Mouse (Mus musculus): ENCODE data around the gene Trim50. TPM values are rescaled to one million over a fixed set of nuclear protein-coding genes. Genes with fewer than 3 reads are reported as not detected.

Trim50 gene
- polyA plus RNA-seq, 1 experiment from 2014 or later, result not detected

GRCm38 (mm10) chr5:135375167-135375566, 22.1 kb downstream of the Trim50 start:
- no peak overlapping the region for H3K9ac ChIP-seq (ENCODE audit: low read depth, low read length)
- H3K4me3 ChIP-seq (ENCODE audit: low read depth, low read length), result no peak overlapping the region
- peaks cover 10% of the 10 kb centered on the region for H3K4me1 ChIP-seq (ENCODE audit: control insufficient read depth, insufficient read depth, low read length)
- no peak for ATAC-seq
- no peak overlapping the region for H3K4me2 ChIP-seq (ENCODE audit: low read length)
- H3K27ac ChIP-seq (ENCODE audit: low read length), result no peak overlapping the region
- peaks cover 54% of the 10 kb centered on the region for H3K36me3 ChIP-seq (ENCODE audit: control insufficient read depth, insufficient read depth, low read length)
- no peaks in the 10 kb centered on the region for H3K9me3 ChIP-seq (replicated peaks; ENCODE audit: control insufficient read depth, low read length, poor library complexity, severe bottlenecking)
- no peaks in the 10 kb centered on the region for H3K27me3 ChIP-seq (ENCODE audit: control insufficient read depth, insufficient read depth, low read depth, low read length)
- 83% methylated on average over 8 of the region's 8 CpGs for WGBS

DNA sequence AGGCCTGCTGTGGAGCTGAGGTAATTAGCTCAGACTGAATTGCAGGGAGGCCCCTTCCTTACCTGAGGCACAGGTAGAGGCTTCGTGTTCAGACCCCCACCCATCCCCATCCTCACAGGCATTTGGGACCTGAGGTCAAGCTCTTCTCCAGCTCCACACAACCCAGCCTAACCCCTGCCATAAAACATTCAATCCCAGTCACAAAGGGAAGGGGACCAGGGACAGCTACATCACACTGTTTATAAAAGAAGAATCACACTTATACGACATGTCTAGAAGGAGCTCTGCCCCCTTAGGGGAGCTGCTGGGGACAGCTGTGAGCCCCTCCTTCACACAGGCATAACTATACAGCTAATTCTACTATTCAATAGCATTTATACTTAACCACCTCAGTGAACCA, 23.2 kb downstream of the Trim50 start:
- Histone ChIP-seq H3K4me3 (ENCODE audit: low read depth, low read length) (no peak overlapping the region), H3K9me3 (replicated peaks; ENCODE audit: control insufficient read depth, low read length, poor library complexity, severe bottlenecking) (no peaks in the 10 kb centered on the region), H3K27ac (ENCODE audit: low read length) (no peak overlapping the region), H3K27me3 (ENCODE audit: control insufficient read depth, insufficient read depth, low read depth, low read length) (no peaks in the 10 kb centered on the region), H3K4me2 (ENCODE audit: low read length) (no peak overlapping the region), H3K9ac (ENCODE audit: low read depth, low read length) (no peak overlapping the region), H3K4me1 (ENCODE audit: control insufficient read depth, insufficient read depth, low read length) (no peaks in the 10 kb centered on the region), H3K36me3 (ENCODE audit: control insufficient read depth, insufficient read depth, low read length) (peaks cover 66% of the 10 kb centered on the region)
- no peak for ATAC-seq
- 70% methylated on average over 2 of the region's 2 CpGs for WGBS

DNA sequence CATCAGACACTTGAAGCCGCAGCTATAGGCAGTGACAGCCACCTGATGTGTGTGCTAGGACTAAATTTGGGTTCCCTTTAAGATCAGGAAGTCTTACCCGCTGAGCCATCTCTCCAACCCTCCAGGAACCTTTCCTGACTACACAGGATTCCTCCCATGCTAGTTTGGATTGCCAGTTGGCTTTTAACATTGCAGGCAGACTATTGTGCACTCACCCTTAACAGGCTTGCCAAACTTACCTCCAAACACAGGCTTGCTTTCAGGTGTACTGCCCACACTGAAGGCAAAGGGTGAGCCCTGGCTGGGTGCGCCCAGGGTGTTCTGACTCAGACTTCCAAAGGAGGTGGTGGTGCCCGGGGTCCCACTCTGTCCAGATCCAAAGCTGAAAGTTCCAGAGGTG, 27.6 kb downstream of the Trim50 start:
- Histone ChIP-seq H3K9ac (ENCODE audit: low read depth, low read length) (no peak overlapping the region), H3K9me3 (replicated peaks; ENCODE audit: control insufficient read depth, low read length, poor library complexity, severe bottlenecking) (no peaks in the 10 kb centered on the region), H3K36me3 (ENCODE audit: control insufficient read depth, insufficient read depth, low read length) (peaks cover 68% of the 10 kb centered on the region), H3K4me3 (ENCODE audit: low read depth, low read length) (no peak overlapping the region), H3K27me3 (ENCODE audit: control insufficient read depth, insufficient read depth, low read depth, low read length) (no peaks in the 10 kb centered on the region), H3K4me2 (ENCODE audit: low read length) (no peak overlapping the region), H3K27ac (ENCODE audit: low read length) (no peak overlapping the region), H3K4me1 (ENCODE audit: control insufficient read depth, insufficient read depth, low read length) (no peaks in the 10 kb centered on the region)
- no peak for ATAC-seq
- WGBS, result 94% methylated on average over 4 of the region's 4 CpGs

DNA sequence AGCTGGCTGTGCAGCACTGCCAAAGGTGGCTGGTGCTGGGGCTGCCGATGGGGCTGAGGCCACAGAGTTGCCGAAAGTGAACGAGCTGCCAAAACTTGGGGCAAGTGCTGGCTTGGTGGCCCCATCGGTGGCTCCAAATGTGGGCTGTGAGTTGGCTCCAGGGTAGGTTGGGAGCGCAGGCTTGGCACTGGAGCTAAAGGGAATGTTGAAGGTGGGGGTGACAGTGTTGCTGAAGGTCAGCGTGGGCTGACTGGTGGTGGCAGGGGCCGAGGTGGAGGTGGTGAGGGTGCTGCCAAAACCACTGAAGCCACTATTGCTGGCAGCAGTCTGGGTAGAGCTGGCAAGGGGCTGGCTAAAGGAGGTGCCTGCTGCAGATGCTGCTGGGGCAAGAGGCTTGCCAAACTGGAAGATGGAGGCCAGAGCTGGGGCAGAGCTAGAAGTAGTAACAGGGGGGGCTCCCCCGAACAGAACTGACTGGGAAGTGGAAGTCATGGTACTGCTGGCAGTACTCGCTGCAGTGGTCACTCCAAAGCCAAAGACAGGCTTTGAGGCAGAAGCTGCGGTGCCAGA, 28.3 kb downstream of the Trim50 start:
- Histone ChIP-seq H3K9ac (ENCODE audit: low read depth, low read length) (no peak overlapping the region), H3K4me2 (ENCODE audit: low read length) (no peak overlapping the region), H3K27me3 (ENCODE audit: control insufficient read depth, insufficient read depth, low read depth, low read length) (no peaks in the 10 kb centered on the region), H3K4me3 (ENCODE audit: low read depth, low read length) (no peak overlapping the region), H3K9me3 (replicated peaks; ENCODE audit: control insufficient read depth, low read length, poor library complexity, severe bottlenecking) (no peaks in the 10 kb centered on the region), H3K27ac (ENCODE audit: low read length) (no peak overlapping the region), H3K36me3 (ENCODE audit: control insufficient read depth, insufficient read depth, low read length) (peaks cover 60% of the 10 kb centered on the region), H3K4me1 (ENCODE audit: control insufficient read depth, insufficient read depth, low read length) (no peaks in the 10 kb centered on the region)
- 97% methylated on average over 10 of the region's 10 CpGs for WGBS
- no peak for ATAC-seq

DNA sequence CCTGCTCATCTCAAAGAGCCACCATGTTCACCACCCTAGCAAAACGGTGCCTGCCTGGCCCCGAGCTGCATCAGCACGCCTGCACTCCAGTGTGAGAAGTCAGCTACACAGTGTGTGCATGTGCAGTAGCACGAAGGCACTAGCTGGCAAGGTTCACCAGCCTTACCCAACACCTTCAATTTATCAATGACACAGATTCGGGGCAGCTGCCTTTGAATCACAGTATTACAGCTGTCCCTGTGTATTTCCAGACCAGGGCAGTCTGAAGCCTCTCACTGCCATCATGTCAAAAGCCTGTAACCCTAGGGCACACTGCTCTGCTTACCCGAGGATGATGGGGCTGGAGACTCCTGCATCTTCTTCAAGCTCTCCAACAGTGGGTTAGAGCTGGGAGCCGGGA, 29.7 kb downstream of the Trim50 start:
- Histone ChIP-seq H3K4me2 (ENCODE audit: low read length) (no peak overlapping the region), H3K36me3 (ENCODE audit: control insufficient read depth, insufficient read depth, low read length) (peaks cover 65% of the 10 kb centered on the region), H3K4me3 (ENCODE audit: low read depth, low read length) (no peak overlapping the region), H3K27me3 (ENCODE audit: control insufficient read depth, insufficient read depth, low read depth, low read length) (no peaks in the 10 kb centered on the region), H3K9me3 (replicated peaks; ENCODE audit: control insufficient read depth, low read length, poor library complexity, severe bottlenecking) (no peaks in the 10 kb centered on the region), H3K27ac (ENCODE audit: low read length) (no peak overlapping the region), H3K4me1 (ENCODE audit: control insufficient read depth, insufficient read depth, low read length) (no peaks in the 10 kb centered on the region), H3K9ac (ENCODE audit: low read depth, low read length) (no peak overlapping the region)
- WGBS, result 91% methylated on average over 7 of the region's 7 CpGs
- ATAC-seq, result no peak

- no peaks in the 10 kb centered on the region for H3K27me3 ChIP-seq (ENCODE audit: control insufficient read depth, insufficient read depth, low read depth, low read length)
- no peak overlapping the region for H3K9ac ChIP-seq (ENCODE audit: low read depth, low read length)
- H3K9me3 ChIP-seq (replicated peaks; ENCODE audit: control insufficient read depth, low read length, poor library complexity, severe bottlenecking), result no peaks in the 10 kb centered on the region
- no peaks in the 10 kb centered on the region for H3K4me1 ChIP-seq (ENCODE audit: control insufficient read depth, insufficient read depth, low read length)
- H3K36me3 ChIP-seq (ENCODE audit: control insufficient read depth, insufficient read depth, low read length), result peaks cover 68% of the 10 kb centered on the region
- WGBS, result 90% methylated on average over 10 of the region's 10 CpGs
- H3K4me3 ChIP-seq (ENCODE audit: low read depth, low read length), result no peak overlapping the region
- no peak overlapping the region for H3K4me2 ChIP-seq (ENCODE audit: low read length)
- H3K27ac ChIP-seq (ENCODE audit: low read length), result no peak overlapping the region
- ATAC-seq, result no peak
Measured at GRCm38 (mm10) chr5:135383771-135384170, 30.7 kb downstream of the Trim50 start.

DNA sequence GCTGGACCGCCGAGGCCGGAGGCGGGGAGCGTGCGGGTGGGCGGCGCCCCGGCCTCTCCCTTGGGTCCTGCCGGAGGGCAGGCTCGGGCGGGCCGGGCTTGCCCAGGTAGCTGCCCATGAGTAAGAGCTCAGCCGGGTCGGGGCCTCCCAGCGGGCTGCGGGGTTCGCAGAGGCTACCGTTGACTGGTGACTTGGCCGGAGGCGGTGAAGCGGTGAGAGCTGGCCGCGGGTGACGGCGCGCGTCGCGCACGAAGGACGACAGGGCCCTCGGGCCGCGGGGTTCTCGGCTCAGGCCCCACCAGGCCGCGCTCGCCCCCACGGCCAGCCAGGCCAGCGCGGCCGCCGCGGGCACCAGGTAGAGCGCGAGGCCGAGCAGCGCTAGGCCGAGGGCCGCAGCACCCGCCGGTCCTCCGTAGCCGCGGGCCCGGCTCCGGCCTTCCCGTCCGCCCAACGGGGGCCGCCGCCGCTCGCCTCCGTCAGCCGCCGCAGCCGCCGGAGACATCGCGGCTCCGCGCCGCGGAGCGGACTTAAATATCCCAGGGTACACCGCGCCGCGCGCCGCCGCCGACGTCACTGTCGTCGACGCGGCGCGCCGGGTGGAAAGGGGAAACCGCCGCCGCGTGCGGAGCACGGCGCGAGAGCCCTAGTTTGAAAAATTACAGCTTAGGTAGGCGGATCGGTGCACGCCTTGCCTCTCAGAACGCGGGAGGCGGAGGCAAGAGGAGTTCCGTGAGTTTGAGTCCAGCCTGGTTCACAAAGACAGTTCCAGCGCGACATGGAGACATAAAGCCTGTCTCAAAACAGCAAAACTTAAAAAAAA, 41.1 kb downstream of the Trim50 start, which contains the start of gene Pom121:
Gene Pom121 (minus strand): TSS at position 543 of the 820 bp plus-strand sequence.
- H3K27ac ChIP-seq (ENCODE audit: low read length), result peak within 1 kb of the TSS; percentile 75
- peaks cover 14% of the 10 kb centered on the region for H3K4me1 ChIP-seq (ENCODE audit: control insufficient read depth, insufficient read depth, low read length)
- peak within 1 kb of the TSS; percentile 100 for H3K4me3 ChIP-seq (ENCODE audit: low read depth, low read length)
- peaks cover 16% of the 10 kb centered on the region for H3K36me3 ChIP-seq (ENCODE audit: control insufficient read depth, insufficient read depth, low read length)
- H3K27me3 ChIP-seq (ENCODE audit: control insufficient read depth, insufficient read depth, low read depth, low read length), result no peaks in the 10 kb centered on the region
- no peaks in the 10 kb centered on the region for H3K9me3 ChIP-seq (replicated peaks; ENCODE audit: control insufficient read depth, low read length, poor library complexity, severe bottlenecking)
- peak; percentile 91 for ATAC-seq
- peak within 1 kb of the TSS; percentile 96 for H3K9ac ChIP-seq (ENCODE audit: low read depth, low read length)
- WGBS, result under 1% methylated on average over 82 of the region's 110 CpGs
- H3K4me2 ChIP-seq (ENCODE audit: low read length), result peak within 1 kb of the TSS; percentile 87

DNA sequence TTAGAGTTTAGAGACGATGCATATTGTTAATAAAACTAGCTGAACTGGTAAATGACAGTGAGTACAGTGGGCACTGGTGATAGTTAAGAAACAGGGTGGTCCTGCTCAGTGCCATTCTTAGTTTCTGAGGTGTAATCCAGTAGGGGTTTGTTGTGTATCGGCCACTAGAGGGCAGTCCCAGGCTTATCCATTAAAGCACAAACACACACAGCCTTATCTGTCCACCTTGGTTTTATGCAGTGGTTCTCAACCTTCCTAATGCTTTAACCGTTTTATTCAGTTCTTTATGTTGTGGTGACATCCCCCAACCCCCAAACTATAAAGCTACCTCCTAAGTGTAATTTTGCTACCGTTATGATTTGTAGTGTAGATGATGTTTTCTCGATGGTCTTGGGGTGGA, 42.7 kb downstream of the Trim50 start:
- H3K9me3 ChIP-seq (replicated peaks; ENCODE audit: control insufficient read depth, low read length, poor library complexity, severe bottlenecking), result no peaks in the 10 kb centered on the region
- peaks cover 6% of the 10 kb centered on the region for H3K36me3 ChIP-seq (ENCODE audit: control insufficient read depth, insufficient read depth, low read length)
- WGBS, result 53% methylated on average over 5 of the region's 5 CpGs
- no peak overlapping the region for H3K4me3 ChIP-seq (ENCODE audit: low read depth, low read length)
- H3K4me1 ChIP-seq (ENCODE audit: control insufficient read depth, insufficient read depth, low read length), result peaks cover 14% of the 10 kb centered on the region
- no peak overlapping the region for H3K9ac ChIP-seq (ENCODE audit: low read depth, low read length)
- no peak overlapping the region for H3K4me2 ChIP-seq (ENCODE audit: low read length)
- no peak for ATAC-seq
- H3K27ac ChIP-seq (ENCODE audit: low read length), result no peak overlapping the region
- no peaks in the 10 kb centered on the region for H3K27me3 ChIP-seq (ENCODE audit: control insufficient read depth, insufficient read depth, low read depth, low read length)

DNA sequence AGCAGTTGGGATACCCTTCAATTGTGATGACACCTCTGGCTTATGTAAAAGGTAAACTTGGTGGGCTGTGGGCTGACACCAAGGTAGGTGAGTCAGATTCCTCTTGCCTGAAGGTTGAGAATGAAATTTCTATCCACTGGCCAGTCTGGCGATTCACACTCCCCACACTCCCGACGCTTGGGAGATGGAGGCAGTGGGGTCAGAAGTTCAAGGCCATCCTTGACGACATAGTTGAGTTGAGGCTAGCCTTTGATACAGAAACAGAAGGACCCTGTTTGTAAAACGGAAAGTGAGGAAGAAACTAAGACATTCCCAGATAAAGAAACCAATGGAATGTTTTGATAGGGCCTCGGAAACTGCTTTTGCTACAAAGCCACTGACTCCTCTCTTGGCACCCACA, 46.3 kb downstream of the Trim50 start:
- Histone ChIP-seq H3K27me3 (ENCODE audit: control insufficient read depth, insufficient read depth, low read depth, low read length) (no peaks in the 10 kb centered on the region), H3K27ac (ENCODE audit: low read length) (no peak overlapping the region), H3K36me3 (ENCODE audit: control insufficient read depth, insufficient read depth, low read length) (no peaks in the 10 kb centered on the region), H3K4me3 (ENCODE audit: low read depth, low read length) (no peak overlapping the region), H3K9me3 (replicated peaks; ENCODE audit: control insufficient read depth, low read length, poor library complexity, severe bottlenecking) (no peaks in the 10 kb centered on the region), H3K4me2 (ENCODE audit: low read length) (no peak overlapping the region), H3K4me1 (ENCODE audit: control insufficient read depth, insufficient read depth, low read length) (peaks cover 5% of the 10 kb centered on the region), H3K9ac (ENCODE audit: low read depth, low read length) (no peak overlapping the region)
- ATAC-seq, result no peak
- 78% methylated on average over 6 of the region's 6 CpGs for WGBS
